Mouse (Mus musculus) heart, adult 11 months (tissue): Measurements from ENCODE around the gene Lonp2.

Experiments
- DNase-seq: peaks from one replicate; pipeline ENCODE4 v3.0.0; 2022

Gene Lonp2

GRCm38 (mm10) chr8:86630212-86630611 is 6.4 kb downstream of the Lonp2 start:
- DNase-seq: no peak

DNA sequence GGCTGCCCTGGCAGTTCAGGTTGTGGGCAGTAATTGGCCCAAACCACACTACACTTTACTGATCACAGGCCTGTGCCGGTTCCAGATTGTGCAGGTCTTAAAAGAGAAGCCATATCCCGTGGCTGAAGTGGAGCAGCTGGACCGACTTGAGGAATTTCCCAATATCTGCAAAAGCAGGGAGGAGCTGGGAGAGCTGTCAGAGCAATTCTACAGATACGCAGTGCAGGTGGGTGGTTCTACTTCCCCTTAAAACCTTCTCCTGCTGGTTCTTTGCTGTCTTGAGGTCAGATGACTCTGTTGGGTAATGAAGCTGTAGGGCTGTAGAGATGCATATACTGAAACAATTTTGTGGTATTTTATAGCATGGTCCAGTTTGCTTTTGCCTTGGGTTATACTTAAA is 7.6 kb downstream of the Lonp2 start:
- no peak for DNase-seq

DNA sequence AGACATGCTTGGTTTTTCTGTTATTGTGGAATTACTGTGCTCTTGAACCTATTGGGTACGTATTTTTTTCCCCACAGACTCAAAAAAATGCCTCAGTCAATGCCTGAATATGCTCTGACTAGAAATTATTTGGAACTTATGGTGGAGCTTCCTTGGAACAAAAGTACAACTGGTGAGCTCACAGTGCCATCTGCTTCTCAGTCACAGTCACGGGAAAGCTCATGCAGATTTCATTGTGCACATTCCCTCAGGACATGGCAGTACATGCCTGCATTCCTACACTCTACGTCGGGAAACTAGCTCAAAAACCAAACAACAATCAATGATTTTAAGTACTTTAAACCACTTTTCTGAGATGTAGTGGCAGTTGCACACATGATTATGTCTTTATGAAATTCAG is 14.0 kb downstream of the Lonp2 start:
- no peak for DNase-seq

GRCm38 (mm10) chr8:86638981-86639380 is 15.1 kb downstream of the Lonp2 start:
- DNase-seq: no peak

DNA sequence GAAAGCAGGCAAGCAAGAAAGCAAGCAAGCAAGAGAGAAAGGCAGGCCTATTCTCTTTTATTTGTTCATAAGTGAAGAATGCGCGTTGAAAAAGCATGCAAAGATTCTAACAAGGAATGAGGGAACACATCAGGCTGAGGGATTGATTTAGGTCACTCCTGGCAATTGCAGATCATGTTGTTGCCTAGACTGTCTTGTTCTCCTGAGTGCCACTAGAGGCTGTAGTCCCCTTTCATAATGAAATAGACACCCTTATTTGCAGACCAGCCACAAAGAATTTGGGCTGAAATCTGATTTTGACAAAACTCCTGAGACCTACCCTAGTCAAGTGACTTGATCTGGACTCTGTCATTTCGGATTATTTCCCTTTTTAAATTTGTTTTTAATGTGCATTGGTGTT is 18.8 kb downstream of the Lonp2 start:
- DNase-seq: no peak

GRCm38 (mm10) chr8:86644661-86645060 is 20.8 kb downstream of the Lonp2 start:
- DNase-seq: no peak

DNA sequence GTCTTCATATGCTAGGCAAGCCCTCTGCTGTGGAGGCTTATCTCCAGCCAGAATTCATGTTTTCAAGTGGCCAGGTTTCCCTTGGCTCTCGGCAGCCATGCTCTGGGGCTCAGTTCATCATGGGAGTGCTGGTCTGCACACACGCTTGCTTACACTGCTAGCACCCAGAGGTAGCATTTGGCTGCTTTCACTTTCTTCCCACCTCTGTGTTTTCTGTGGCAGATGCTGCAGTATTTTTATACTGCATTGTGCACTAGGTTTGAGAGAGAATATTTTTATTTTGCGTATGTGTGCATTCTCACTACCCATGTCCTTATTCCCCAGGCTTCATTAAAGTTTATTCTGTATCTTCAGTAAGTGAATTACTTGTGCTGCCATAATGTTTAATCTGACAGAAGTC is 23.9 kb downstream of the Lonp2 start:
- DNase-seq: no peak

DNA sequence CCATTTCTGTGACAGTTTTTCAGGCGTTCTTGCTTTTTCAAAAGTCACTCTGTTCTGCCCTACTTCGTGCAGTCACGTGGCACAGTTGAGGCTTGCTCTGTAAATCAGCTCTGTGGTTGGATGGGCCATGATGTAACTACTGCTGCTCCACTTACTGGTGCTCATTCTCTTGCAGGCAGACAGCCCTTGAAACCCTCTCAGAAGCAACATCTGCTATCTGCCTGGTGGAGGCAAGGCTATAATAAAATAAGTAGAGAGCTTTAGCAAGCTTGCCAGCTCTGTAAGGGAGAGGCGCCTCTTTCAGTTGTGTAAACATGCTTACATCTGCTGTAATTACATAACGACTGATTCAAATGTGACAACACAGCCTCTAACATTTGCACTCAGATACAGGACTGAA is 27.6 kb downstream of the Lonp2 start:
- DNase-seq: no peak

GRCm38 (mm10) chr8:86652546-86652945 is 28.7 kb downstream of the Lonp2 start:
- DNase-seq: no peak

GRCm38 (mm10) chr8:86654578-86654977 is 30.7 kb downstream of the Lonp2 start:
- DNase-seq: no peak

DNA sequence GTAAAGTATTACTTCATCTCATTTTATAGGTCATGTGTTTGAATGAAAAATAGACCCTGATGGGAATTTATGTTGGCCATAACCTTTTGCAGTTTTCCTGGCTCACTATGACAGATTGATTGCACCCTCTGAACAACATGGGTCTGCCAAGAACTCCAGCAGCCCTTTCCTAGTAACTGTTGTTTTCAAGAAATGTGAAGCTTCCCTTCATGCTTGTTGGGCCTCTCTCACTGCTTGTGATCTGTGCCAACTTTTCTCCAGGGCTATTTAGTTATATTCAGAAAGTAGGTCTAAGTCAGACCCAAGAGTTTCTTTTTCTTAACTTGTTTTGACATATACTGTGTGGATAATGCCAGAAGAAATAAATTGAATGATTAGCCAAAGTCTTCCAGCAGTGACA is 44.9 kb downstream of the Lonp2 start:
- no peak for DNase-seq

DNA sequence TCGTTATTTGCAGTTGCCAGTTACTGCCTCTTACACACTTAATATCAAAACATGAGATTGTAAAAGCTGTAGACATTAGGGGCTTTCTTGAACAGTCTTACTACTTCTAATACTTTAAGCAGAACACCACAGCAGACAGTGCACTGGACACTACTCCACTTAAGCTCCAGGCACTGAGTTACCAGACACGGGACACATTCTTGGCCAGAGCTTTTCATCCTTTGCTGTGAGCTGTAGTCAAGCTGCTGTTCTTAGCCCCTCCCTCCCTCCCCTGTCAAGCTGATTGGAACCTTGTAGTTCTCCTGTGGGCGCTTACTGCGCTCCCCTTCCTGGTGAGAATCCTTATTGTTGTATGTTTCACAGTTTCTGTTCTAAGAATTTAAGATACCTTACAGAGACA is 45.4 kb downstream of the Lonp2 start:
- DNase-seq: no peak

DNA sequence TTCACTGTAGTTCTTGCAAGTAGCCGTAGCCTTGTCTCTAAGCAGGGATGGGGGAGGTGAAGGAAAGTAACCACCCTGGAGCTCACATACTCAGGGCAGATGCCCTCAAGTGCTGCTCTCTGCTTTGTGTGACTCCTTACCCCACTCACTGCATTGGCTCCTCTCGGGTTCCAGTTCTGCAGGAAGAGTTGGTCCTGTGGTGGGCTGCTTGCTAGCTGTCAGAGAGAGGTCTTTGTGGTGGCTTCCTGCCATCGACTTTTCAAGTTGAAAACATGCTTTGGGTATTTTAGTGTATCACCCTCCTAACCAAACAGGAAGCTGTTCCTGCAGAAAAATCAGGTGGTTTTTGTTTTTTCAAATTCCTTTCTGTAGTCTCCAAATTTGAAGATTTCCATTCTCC is 62.8 kb downstream of the Lonp2 start:
- peak; percentile 37 for DNase-seq

- no peak for DNase-seq
Measured at GRCm38 (mm10) chr8:86692107-86692506, 68.3 kb downstream of the Lonp2 start.

- peak; percentile 53 for DNase-seq
Measured at GRCm38 (mm10) chr8:86694011-86694410, 70.2 kb downstream of the Lonp2 start.

DNA sequence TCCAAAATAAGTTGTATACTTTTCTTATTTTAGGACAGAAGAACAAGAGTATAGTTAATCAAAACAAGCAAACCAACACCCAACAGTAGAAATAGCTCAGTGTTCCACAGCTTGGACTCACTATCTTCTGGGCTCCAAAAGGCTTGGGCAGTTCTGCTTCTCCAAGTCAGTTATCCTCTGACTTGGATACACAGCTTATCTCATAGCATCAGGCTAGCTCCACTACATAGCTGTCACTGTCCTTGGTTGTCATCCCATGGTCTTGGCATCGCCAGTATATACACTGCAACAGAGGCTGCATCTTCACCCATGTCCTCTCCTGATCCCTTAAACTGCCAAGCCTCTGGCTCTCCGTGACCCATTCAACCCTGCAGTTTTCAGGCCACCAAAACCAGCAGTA is 71.9 kb downstream of the Lonp2 start:
- DNase-seq: peak; percentile 64

DNA sequence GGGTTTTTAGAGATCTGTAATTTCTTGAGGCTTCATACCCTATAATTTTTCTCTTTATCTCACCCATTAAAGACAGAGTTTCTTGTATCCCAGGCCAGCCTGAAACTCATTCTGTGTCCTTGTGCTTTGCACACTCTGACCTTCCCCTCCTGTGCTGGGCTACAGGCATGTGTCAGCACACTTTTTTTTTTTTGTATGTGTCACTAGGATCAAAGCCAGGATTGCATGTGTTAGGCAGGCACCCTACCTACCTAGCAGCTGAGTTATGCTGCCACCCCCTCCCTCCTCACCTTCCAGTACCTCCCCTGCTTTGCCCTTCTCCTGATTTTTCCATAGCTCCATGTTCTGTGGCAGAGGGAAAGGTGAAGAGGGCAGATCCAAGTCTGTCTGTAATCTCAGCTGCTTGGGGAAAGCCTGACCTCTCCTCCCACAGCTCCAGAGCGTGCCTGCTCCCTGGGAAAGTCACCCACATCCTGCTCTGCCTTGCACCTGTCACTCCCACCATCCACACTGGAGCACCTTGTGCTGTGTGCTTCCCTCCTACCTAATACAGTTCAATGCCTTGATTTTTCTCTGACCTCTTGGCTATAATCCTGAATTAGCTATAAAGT is 75.1 kb downstream of the Lonp2 start:
- DNase-seq: peak; percentile 76

DNA sequence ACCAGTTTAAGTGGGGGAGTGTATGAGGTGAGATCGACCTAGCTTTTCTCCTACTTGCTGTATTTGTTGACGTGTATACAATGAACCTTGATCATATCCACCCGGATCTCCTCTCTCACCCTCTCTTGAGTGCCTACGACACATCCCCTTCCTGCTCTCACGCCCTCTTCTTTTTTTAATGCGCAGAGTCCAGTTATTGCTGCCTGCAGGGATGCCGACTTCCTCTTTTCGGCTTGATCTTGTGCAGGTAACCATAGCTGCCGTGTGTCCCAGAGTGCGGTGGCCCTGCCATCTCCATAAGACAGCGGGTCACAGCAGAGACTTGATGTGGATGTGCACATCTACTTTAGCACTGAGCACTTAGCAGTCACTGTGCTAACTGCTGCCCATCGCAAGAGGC is 75.6 kb downstream of the Lonp2 start:
- peak; percentile 62 for DNase-seq

GRCm38 (mm10) chr8:86702453-86702852 is 78.6 kb downstream of the Lonp2 start:
- peak; percentile 31 for DNase-seq

- no peak for DNase-seq
Measured at GRCm38 (mm10) chr8:86705317-86705716, 81.5 kb downstream of the Lonp2 start.

- peak; percentile 85 for DNase-seq
Measured at GRCm38 (mm10) chr8:86706756-86707155, 82.9 kb downstream of the Lonp2 start.

DNA sequence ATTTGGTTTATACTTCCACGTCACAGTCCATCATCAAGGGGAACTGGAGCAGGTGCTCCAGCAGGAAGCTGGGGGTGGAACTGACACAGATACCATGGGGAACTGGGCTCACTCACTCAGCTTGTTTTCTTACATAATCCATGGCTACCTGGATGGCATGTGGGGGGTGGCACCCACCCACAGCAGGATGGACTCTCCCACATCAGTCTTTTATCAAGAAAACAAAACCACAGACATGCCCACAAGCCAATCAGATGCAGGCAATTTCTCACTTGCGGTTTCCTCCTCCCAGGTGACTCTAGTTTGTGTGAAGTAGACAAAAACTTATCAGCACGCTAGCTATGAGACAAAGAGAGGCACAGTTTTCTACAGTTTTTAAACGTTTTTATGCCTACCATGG is 84.0 kb downstream of the Lonp2 start:
- peak; percentile 87 for DNase-seq

DNA sequence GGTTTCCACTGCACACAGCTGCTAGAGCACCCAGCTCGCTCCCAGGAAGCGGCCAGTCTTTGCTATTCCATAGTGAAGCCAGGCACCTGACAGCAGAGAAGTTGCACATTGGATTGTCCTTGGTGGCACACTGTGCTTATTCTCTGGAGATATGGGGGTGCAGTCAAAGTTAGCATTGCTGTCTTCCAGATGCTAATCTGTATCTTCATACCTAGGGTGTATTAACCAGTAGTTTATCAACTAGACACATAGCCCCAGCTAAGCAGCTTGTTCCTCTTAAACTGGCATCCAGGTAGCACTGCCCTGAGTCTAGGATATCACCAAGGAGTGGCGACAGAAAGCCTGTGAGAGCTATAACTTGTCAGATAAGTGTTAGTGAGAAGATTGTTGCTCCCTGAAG is 88.8 kb downstream of the Lonp2 start:
- peak; percentile 85 for DNase-seq

DNA sequence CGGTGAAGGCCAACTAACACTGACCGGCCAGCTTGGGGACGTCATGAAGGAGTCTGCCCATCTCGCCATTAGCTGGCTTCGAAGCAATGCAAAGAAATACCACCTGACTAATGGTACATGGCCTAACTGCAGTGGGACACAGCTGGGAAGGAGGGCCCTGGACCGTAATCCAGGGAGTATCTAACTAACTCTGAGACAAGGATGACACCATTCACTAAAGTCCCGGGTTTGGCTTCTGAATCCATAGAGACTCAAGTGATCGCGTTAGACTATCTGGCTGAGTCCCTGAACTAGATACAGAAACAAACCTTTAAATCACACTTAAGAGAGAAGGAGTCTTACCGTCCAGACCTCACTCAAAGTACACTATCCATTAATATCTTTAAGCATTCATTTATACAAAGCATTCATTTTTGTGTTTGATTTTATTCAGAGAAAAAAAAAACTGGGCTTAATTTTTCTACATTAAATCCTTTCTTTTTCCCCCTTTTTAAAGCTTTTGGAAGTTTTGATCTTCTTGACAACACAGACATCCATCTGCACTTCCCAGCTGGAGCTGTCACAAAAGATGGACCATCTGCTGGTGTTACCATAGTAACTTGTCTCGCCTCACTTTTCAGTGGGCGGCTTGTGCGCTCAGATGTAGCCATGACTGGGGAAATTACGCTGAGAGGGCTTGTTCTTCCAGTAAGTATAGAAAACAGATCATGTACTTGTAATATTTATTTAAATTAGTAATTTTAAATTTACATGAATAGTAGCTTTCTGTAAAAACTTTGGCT is 89.8 kb downstream of the Lonp2 start:
- DNase-seq: peak; percentile 81
